Mouse (Mus musculus) kidney, postnatal 0 days (tissue): ENCODE data around the gene Olfr769. TPM values are rescaled to one million over a fixed set of nuclear protein-coding genes. Genes with fewer than 3 reads are reported as not detected.
"Not testable (repeated sequence)": the region's sequence is repeated elsewhere in the genome, so short reads cannot be mapped to it uniquely, and the experiment has no call there.

Source experiments
- ATAC-seq: fragments of 200-750 bp; cut with Nextera tagmentation; replicated peaks from 2 replicates; pipeline ENCODE4 v1.8.0; 2017; ENCODE audit warnings: low read depth, moderate number of reproducible peaks, moderate TSS enrichment, moderate library complexity; ENCODE audit not compliant: low FRiP score
- DNase-seq: peaks from one replicate; pipeline ENCODE4 v3.0.0-alpha.2; 2016; ENCODE audit warnings: low spot score
- H3K27ac ChIP-seq: fragments of 300-500 bp; sonication (generic); 2 replicates; pipeline ENCODE4 v1.5.1; 2014; ENCODE audit warnings: mild to moderate bottlenecking
- H3K27me3 ChIP-seq: fragments of 300-500 bp; sonication (generic); 2 replicates; pipeline ENCODE4 v1.6.1; 2014; ENCODE audit warnings: low read length, mixed read lengths; ENCODE audit not compliant: insufficient read depth
- H3K36me3 ChIP-seq: fragments of 300-500 bp; sonication (generic); 2 replicates; pipeline ENCODE4 v1.6.1; 2014; ENCODE audit warnings: low read length, mixed read lengths; ENCODE audit not compliant: insufficient read depth
- H3K4me1 ChIP-seq: fragments of 300-500 bp; sonication (generic); replicated peaks from 2 replicates; pipeline ENCODE4 v1.6.1; 2014; ENCODE audit warnings: antibody characterized with exemption, low read length, mixed read lengths; ENCODE audit not compliant: insufficient read depth
- H3K4me2 ChIP-seq: fragments of 300-500 bp; sonication (generic); 2 replicates; pipeline ENCODE4 v1.6.1; 2014; ENCODE audit warnings: mild to moderate bottlenecking, low read length, moderate library complexity, mixed read lengths
- H3K4me3 ChIP-seq: fragments of 300-500 bp; sonication (generic); replicated peaks from 2 replicates; pipeline ENCODE4 v1.5.1; 2014; ENCODE audit warnings: low read depth, low read length
- H3K9ac ChIP-seq: fragments of 300-500 bp; sonication (generic); 2 replicates; pipeline ENCODE4 v1.6.1; 2014; ENCODE audit warnings: low read depth, low read length
- H3K9me3 ChIP-seq: fragments of 300-500 bp; sonication (generic); replicated peaks from 2 replicates; pipeline ENCODE4 v1.6.1; 2016; ENCODE audit warnings: low read length, inconsistent platforms, mixed read lengths
- CTCF ChIP-seq: IDR thresholded peaks from 2 replicates; pipeline ENCODE4 v1.5.1; 2016; ENCODE audit warnings: antibody characterized with exemption, low read depth, mild to moderate bottlenecking, moderate library complexity
- WGBS: fragments of 180-500 bp; shearing (Covaris S2); extraction: QIAGEN DNeasy Blood & Tissue Kit; methylation state at CpG from one replicate; pipeline ENCODE4 v1.1.7; 2014; 5-methylcytosine and 5-hydroxymethylcytosine counted together
- polyA plus RNA-seq: library from polyadenylated mRNA; unstranded; fragments of >200 nt; fragmentation: Nextera tagmentation; extraction: Ambion mirVana; gene quantifications from 2 replicates; pipeline ENCODE4 v1.2.1, GENCODE M21; 2015

Olfr769 gene
- not detected in 2 replicates for polyA plus RNA-seq

DNA sequence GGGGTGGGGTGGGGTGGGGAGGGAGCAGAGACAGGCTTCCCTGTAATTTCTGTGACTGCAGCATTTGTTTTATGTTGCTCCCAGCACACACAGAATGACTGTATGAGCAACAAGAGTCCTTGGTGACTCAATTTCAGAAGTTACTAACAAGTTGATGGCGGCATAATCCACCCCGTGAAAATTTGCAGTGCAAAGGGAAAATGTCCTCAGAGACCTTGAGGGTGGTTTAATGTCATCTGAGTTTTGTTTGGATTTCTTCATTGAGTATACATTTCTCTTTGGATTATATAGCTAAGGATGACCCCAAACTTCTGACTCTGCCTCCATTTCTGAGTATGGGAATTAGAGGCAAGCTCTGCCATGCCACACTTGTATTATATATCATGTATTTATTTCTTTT lies at the start of gene Olfr769:
Olfr769 (minus strand) TSS at position 101 of the 400 bp plus-strand sequence.
- no peaks in the 10 kb centered on the region for H3K9me3 ChIP-seq

GRCm38 (mm10) chr10:129164651-129165050 lies 47.0 kb upstream of the Olfr769 start, which contains the start of gene Olfr771:
Gene Olfr771, minus strand, starts transcription at chr10:129164751.
- H3K36me3 ChIP-seq = no peaks in the 10 kb centered on the region
- ATAC-seq = no peak
- H3K4me2 ChIP-seq = no peak within 1 kb of the TSS
- no peak for DNase-seq
- H3K9ac ChIP-seq = no peak within 1 kb of the TSS
- no peaks in the 10 kb centered on the region for H3K9me3 ChIP-seq
- 64% methylated on average over 1 of the region's 1 CpGs for WGBS
- H3K4me1 ChIP-seq = no peaks in the 10 kb centered on the region
- H3K4me3 ChIP-seq = no peak within 1 kb of the TSS
- no peak within 1 kb of the TSS for H3K27ac ChIP-seq
- no peak for TF ChIP-seq CTCF
- H3K27me3 ChIP-seq = no peaks in the 10 kb centered on the region

More for the DNA sequence above, at the start of gene Olfr769:
- no peak within 1 kb of the TSS for H3K27ac ChIP-seq
- no peak for ATAC-seq
- no peaks in the 10 kb centered on the region for H3K4me1 ChIP-seq
- H3K4me2 ChIP-seq = no peak within 1 kb of the TSS
- no peak within 1 kb of the TSS for H3K9ac ChIP-seq
- no peak for TF ChIP-seq CTCF
- no peak for DNase-seq
- WGBS = 61% methylated on average over 2 of the region's 2 CpGs
- H3K27me3 ChIP-seq = no peaks in the 10 kb centered on the region
- H3K4me3 ChIP-seq = no peak within 1 kb of the TSS
- H3K36me3 ChIP-seq = no peaks in the 10 kb centered on the region

- Histone ChIP-seq H3K4me3 (no peak within 1 kb of the TSS), H3K27ac (no peak within 1 kb of the TSS), H3K4me1 (no peaks in the 10 kb centered on the region), H3K9ac (no peak within 1 kb of the TSS), H3K36me3 (no peaks in the 10 kb centered on the region), H3K4me2 (no peak within 1 kb of the TSS), H3K9me3 (no peaks in the 10 kb centered on the region), H3K27me3 (no peaks in the 10 kb centered on the region)
- WGBS = 52% methylated on average over 2 of the region's 2 CpGs
- ATAC-seq (no peak), DNase-seq (no peak)
- TF ChIP-seq CTCF = no peak
These were observed 21.2 kb upstream of the Olfr769 start, which contains the start of gene Olfr770 for GRCm38 (mm10) chr10:129138898-129139297. Gene Olfr770, minus strand, starts transcription at chr10:129138998.

DNA sequence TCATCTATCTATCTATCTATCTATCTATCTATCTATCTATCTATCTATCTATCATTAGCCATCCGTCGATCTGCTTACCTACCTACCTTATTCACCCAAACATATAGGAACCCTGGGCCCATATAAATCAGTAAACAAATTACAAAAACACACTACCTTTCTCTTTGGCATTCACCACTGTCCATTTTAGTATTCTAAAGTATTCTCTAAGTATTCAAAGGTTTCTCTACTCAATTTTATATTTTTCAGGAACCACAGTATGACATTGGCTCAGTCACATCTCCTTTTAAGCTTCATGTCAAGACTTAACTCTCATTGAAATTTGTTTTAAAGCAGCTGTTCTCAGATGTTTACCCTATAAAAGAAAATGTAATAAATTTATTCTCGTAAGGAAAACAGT lies 2.5 kb downstream of the Olfr769 start:
- no peaks in the 10 kb centered on the region for H3K9me3 ChIP-seq
- no peak for TF ChIP-seq CTCF
- H3K27ac ChIP-seq = no peak overlapping the region
- H3K4me1 ChIP-seq = no peaks in the 10 kb centered on the region
- no peak overlapping the region for H3K9ac ChIP-seq
- no peaks in the 10 kb centered on the region for H3K36me3 ChIP-seq
- ATAC-seq = no peak
- H3K4me2 ChIP-seq = no peak overlapping the region
- H3K27me3 ChIP-seq = no peaks in the 10 kb centered on the region
- DNase-seq = no peak
- no peak overlapping the region for H3K4me3 ChIP-seq
- 87% methylated on average over 3 of the region's 3 CpGs for WGBS

DNA sequence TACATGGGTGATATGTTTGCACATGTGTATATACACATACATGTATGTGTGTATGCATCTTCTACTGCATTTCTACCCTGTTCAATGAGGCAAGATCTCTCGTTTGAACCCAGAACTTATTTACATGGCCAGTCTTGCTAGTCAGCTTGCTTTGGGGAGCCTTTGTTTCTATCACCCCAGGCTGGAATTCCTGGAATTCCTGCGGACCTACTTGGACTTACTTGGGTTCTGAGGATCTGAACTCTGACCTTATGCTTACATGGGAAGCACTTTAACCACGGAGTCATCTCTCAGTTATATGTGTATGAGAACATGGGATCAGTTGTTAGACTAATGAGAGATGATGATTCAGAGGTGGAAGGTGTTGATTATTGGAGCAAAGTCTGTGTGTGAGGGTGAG lies 16.4 kb downstream of the Olfr769 start:
- H3K27ac ChIP-seq = no peak overlapping the region
- 53% methylated on average over 3 of the region's 3 CpGs for WGBS
- no peak for ATAC-seq

DNA sequence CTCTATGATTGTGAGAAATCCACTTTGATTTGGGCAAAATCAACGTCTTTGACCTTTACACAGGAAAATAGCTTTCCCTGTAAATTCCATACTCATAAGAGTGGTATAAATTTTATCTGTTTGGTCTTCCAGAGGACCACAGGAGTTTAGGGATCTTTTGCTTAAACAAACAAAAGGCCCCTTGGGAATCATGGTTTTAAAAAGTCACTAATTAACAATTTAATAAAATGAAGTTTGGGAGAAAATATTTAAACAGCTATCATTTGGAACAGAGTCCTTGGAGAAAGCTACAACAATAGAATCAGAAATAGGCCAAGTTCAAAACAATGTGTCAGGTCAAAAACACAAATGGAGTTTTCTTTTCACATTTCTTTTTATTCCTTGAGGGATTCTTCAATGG lies 18.4 kb downstream of the Olfr769 start, which contains the start of gene Olfr768:
Olfr768 (minus strand) TSS at position 101 of the 400 bp plus-strand sequence.
- Histone ChIP-seq H3K4me3 (no peak within 1 kb of the TSS), H3K4me2 (no peak within 1 kb of the TSS), H3K36me3 (no peaks in the 10 kb centered on the region), H3K27me3 (no peaks in the 10 kb centered on the region), H3K27ac (no peak within 1 kb of the TSS), H3K9me3 (no peaks in the 10 kb centered on the region), H3K9ac (no peak within 1 kb of the TSS), H3K4me1 (no peaks in the 10 kb centered on the region)
- 68% methylated on average over 1 of the region's 1 CpGs for WGBS
- no peak for TF ChIP-seq CTCF
- ATAC-seq = no peak
- DNase-seq = no peak

More for the DNA sequence above, 16.4 kb downstream of the Olfr769 start:
- Histone ChIP-seq H3K4me1 (no peaks in the 10 kb centered on the region), H3K9ac (no peak overlapping the region), H3K4me2 (no peak overlapping the region), H3K4me3 (no peak overlapping the region), H3K9me3 (no peaks in the 10 kb centered on the region), H3K27me3 (no peaks in the 10 kb centered on the region), H3K36me3 (no peaks in the 10 kb centered on the region)
- no peak for TF ChIP-seq CTCF
- no peak for DNase-seq

DNA sequence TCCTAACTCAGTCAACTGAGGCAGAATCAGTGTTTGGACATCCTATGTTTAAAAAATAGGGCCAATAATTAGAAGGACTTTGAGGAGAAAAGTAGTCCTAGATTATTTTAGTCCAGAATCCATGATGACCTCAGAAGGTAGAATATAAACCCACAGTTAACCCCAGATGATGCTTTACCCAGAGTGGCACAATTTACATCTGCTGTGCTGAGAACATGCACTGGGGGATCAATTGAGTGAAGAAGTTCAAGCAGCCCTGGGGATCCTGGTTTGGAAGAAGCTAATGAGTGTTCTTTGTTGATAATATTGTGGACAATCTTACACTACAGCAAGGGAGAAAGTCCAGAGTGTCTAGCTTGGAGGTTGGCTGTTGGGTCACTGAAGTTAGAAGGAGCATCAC lies 34.9 kb downstream of the Olfr769 start, which contains the start of gene Olfr767:
Olfr767 (minus strand) TSS at position 101 of the 400 bp plus-strand sequence.
- ATAC-seq, H3K9me3 ChIP-seq, H3K4me2 ChIP-seq, H3K27me3 ChIP-seq, H3K9ac ChIP-seq, H3K36me3 ChIP-seq, H3K4me1 ChIP-seq, H3K4me3 ChIP-seq, H3K27ac ChIP-seq, DNase-seq: not testable (repeated sequence)
